Comparison of ENCODE assay signal across 23 mouse cellular contexts in the genomic region with DNA sequence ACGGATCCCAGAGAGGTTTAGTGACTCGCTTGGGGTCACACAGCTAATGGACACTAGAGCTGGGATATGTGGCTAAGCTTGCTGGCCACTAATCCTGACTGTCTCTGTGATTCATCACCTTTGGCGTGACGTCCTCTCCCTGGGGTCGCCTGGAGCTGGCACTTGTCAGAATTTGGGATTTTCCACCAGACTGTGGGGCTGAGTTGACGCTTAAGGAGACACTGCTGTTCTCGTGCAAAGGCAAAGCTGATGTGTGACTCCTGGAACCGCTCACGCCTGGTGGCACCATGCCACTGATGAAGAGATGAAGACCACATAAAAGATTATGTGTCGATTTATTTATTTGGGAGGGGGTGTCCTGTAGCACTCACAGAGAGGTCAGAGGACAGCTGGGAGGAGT. TPM values are rescaled to one million over a fixed set of nuclear protein-coding genes. Genes with fewer than 3 reads are reported as not detected.
DNase-seq lines count a peak whose midpoint lies in the region; ATAC-seq lines count a peak whose summit lies in the region.
"Had no signal": no experiment of that assay in that cellular context is flagged by ENCODE, and none has a peak within 500 bp of the region (broad histone marks: within the 10 kb centered on the region; RNA-seq: fewer than 3 reads in every experiment).

No protein-coding gene starts in this region.

- no peaks in the 10 kb centered on the region for H3K36me3 ChIP-seq in midbrain, embryonic 10.5 days
- H3K36me3 ChIP-seq in midbrain, embryonic 14.5 days (ENCODE audit: control insufficient read depth, insufficient read depth, low read length) = no peaks in the 10 kb centered on the region
- H3K36me3 ChIP-seq in forebrain, embryonic 10.5 days (replicated peaks) = no peaks in the 10 kb centered on the region
- H3K36me3 ChIP-seq: heart, embryonic 10.5 days; hindbrain, embryonic 10.5 days; intestine, embryonic 15.5 days; limb, embryonic 10.5 days; liver, embryonic 15.5 days had no signal

- peak; percentile 59 for DNase-seq in gastrocnemius, adult 18-20 months (ENCODE audit: low spot score)
- DNase-seq in gastrocnemius, postnatal 4 days (ENCODE audit: low spot score in 2 of 2) = no peak
- DNase-seq in midbrain, embryonic 10.5 days (ENCODE audit: low spot score) = no peak
- no peak for DNase-seq in midbrain, embryonic 14.5 days
- DNase-seq in gastrocnemius, postnatal 14 days = peak; percentile 32
- DNase-seq in forebrain, embryonic 10.5 days (ENCODE audit: extremely low spot score, low spot score) = no peak
- DNase-seq: adrenal gland, postnatal 25 days; cerebellum, adult 11 months; kidney, postnatal 14 days; liver; right cerebral cortex, postnatal 25 days had no signal

- H3K9ac ChIP-seq in midbrain, embryonic 14.5 days (replicated peaks; ENCODE audit: low read length) = no peak overlapping the region
- H3K9ac ChIP-seq: forebrain, postnatal 0 days; intestine, embryonic 15.5 days; liver, embryonic 15.5 days; neural tube, embryonic 13.5 days had no signal

- 0 out of 2 replicates have a peak overlapping the region, but pooled peaks have one; percentile 35 for H3K27ac ChIP-seq in midbrain, embryonic 10.5 days (replicated peaks)
- H3K27ac ChIP-seq in midbrain, embryonic 14.5 days (replicated peaks; ENCODE audit: low read depth, low read length) = no peak overlapping the region
- H3K27ac ChIP-seq in forebrain, embryonic 10.5 days = no peak overlapping the region
- H3K27ac ChIP-seq: heart, embryonic 10.5 days; intestine, embryonic 15.5 days; limb, embryonic 10.5 days; liver, embryonic 15.5 days; neural tube, embryonic 13.5 days had no signal

- no peak for ATAC-seq in midbrain, embryonic 14.5 days (ENCODE audit: low FRiP score, low TSS enrichment)
- ATAC-seq in granulocyte monocyte progenitor cell, adult 5-6 weeks (replicated peaks; ENCODE audit: poor library complexity, severe bottlenecking) = no peak
- ATAC-seq: forebrain, postnatal 0 days; hindbrain, embryonic 16.5 days; intestine, embryonic 15.5 days; midbrain, embryonic 16.5 days had no signal

- H3K4me3 ChIP-seq in midbrain, embryonic 10.5 days = no peak overlapping the region
- no peak overlapping the region for H3K4me3 ChIP-seq in midbrain, embryonic 14.5 days (replicated peaks; ENCODE audit: low read depth, low read length)
- H3K4me3 ChIP-seq in forebrain, embryonic 10.5 days = no peak overlapping the region
- H3K4me3 ChIP-seq: heart, embryonic 10.5 days; hindbrain, embryonic 10.5 days; intestine, embryonic 15.5 days; limb, embryonic 10.5 days; liver, embryonic 15.5 days; megakaryocyte, embryonic 14.5 days; myocyte; neural tube, embryonic 13.5 days had no signal

- H3K4me2 ChIP-seq in midbrain, embryonic 14.5 days (ENCODE audit: low read length) = no peak overlapping the region
- H3K4me2 ChIP-seq: liver, embryonic 15.5 days; neural tube, embryonic 13.5 days had no signal

- H3K9me3 ChIP-seq in midbrain, embryonic 10.5 days (replicated peaks) = no peaks in the 10 kb centered on the region
- no peaks in the 10 kb centered on the region for H3K9me3 ChIP-seq in midbrain, embryonic 14.5 days (ENCODE audit: control insufficient read depth, low read length)
- H3K9me3 ChIP-seq in forebrain, embryonic 10.5 days = no peaks in the 10 kb centered on the region
- H3K9me3 ChIP-seq: heart, embryonic 10.5 days; hindbrain, embryonic 10.5 days; intestine, embryonic 15.5 days; limb, embryonic 10.5 days; liver, embryonic 15.5 days; megakaryocyte, embryonic 14.5 days; neural tube, embryonic 13.5 days had no signal

- WGBS in midbrain, embryonic 10.5 days = 78% methylated on average over 10 of the region's 10 CpGs
- 83% methylated on average over 10 of the region's 10 CpGs for WGBS in midbrain, embryonic 14.5 days
- WGBS in forebrain, embryonic 10.5 days = 83% methylated on average over 10 of the region's 10 CpGs

- intact Hi-C loops in gastrocnemius, postnatal 14 days (cut with DNase I; ENCODE audit: low total_unique reads) = loop anchor here (5.0 to 10.0 kb wide), 2 partner anchors 77 to 275 kb away; no protein-coding TSS in a partner anchor

- H3K27me3 ChIP-seq in midbrain, embryonic 10.5 days (ENCODE audit: low read depth, poor library complexity, severe bottlenecking) = no peaks in the 10 kb centered on the region
- H3K27me3 ChIP-seq in midbrain, embryonic 14.5 days (ENCODE audit: control insufficient read depth, insufficient read depth, low read length) = no peaks in the 10 kb centered on the region
- no peaks in the 10 kb centered on the region for H3K27me3 ChIP-seq in forebrain, embryonic 10.5 days (ENCODE audit: poor library complexity, severe bottlenecking)
- H3K27me3 ChIP-seq: intestine, embryonic 15.5 days; liver, embryonic 15.5 days; neural tube, embryonic 13.5 days had no signal

- H3K4me1 ChIP-seq in midbrain, embryonic 10.5 days = peaks cover 20% of the 10 kb centered on the region
- peaks cover 10% of the 10 kb centered on the region; the same call in 1 of the 2 replicates for H3K4me1 ChIP-seq in midbrain, embryonic 14.5 days (ENCODE audit: control insufficient read depth, insufficient read depth, low read length)
- H3K4me1 ChIP-seq in forebrain, embryonic 10.5 days = peaks cover 16% of the 10 kb centered on the region

RNA-seq across cellular contexts. Expression of gene Hmcn2, which starts 14.2 kb away (rescaled TPM):
- 10 to 100 TPM; 25.9 to 30.7 TPM for total RNA-seq in gastrocnemius, adult 18-20 months (2021)
- 10 to 100 TPM; 45.3 to 47.6 TPM for total RNA-seq in gastrocnemius, postnatal 4 days (2021)
- polyA plus RNA-seq in midbrain, embryonic 10.5 days (2016; fragmentation: Nextera tagmentation; extraction: Ambion mirVana) = 0.06 TPM in 1 of 2 replicates, not detected in the other
- polyA plus RNA-seq in midbrain, embryonic 14.5 days (2014; fragmentation: Nextera tagmentation; extraction: Ambion mirVana) = 0.08 and 0.22 TPM in 2 replicates
- 10 to 100 TPM; 44.0 to 45.2 TPM for total RNA-seq in gastrocnemius, postnatal 14 days (2021)
- total RNA-seq in granulocyte monocyte progenitor cell, adult 5-6 weeks (2014; fragmentation: Nextera tagmentation) = 0.09 TPM in 1 of 2 replicates, not detected in the other
- total RNA-seq in granulocyte monocyte progenitor cell, adult 5-6 weeks (2017) = 0.15 TPM in 1 of 2 replicates, not detected in the other
- polyA plus RNA-seq in forebrain, embryonic 10.5 days (2016; fragmentation: Nextera tagmentation; extraction: Ambion mirVana) = 0.22 TPM in 1 of 2 replicates, not detected in the other
- polyA plus RNA-seq: hindbrain, embryonic 10.5 days had no signal

RNA-seq across cellular contexts. Expression of gene Ncs1, which starts 54.4 kb away (rescaled TPM):
- total RNA-seq in gastrocnemius, adult 18-20 months (2021) = 1 to 10 TPM; 4.5 to 5.5 TPM
- total RNA-seq in gastrocnemius, postnatal 4 days (2021) = 10 to 100 TPM; 28.9 to 34.5 TPM
- polyA plus RNA-seq in midbrain, embryonic 10.5 days (2016; fragmentation: Nextera tagmentation; extraction: Ambion mirVana) = 48.6 and 66.5 TPM in 2 replicates
- 167 and 185 TPM in 2 replicates for polyA plus RNA-seq in midbrain, embryonic 14.5 days (2014; fragmentation: Nextera tagmentation; extraction: Ambion mirVana)
- 10 to 100 TPM in 1 of 2 experiments, 1 to 10 TPM in 1; 6.1 to 12.0 TPM for total RNA-seq in gastrocnemius, postnatal 14 days (2021)
- total RNA-seq in granulocyte monocyte progenitor cell, adult 5-6 weeks (2014; fragmentation: Nextera tagmentation) = 2.1 and 4.6 TPM in 2 replicates
- total RNA-seq in granulocyte monocyte progenitor cell, adult 5-6 weeks (2017) = 2.5 and 3.2 TPM in 2 replicates
- 43.3 and 47.8 TPM in 2 replicates for polyA plus RNA-seq in forebrain, embryonic 10.5 days (2016; fragmentation: Nextera tagmentation; extraction: Ambion mirVana)

Comparison
In these comparisons a context has a peak if more than half of its experiments do, and no peak if none do; other contexts are left out.
1. DNase-seq: peak in gastrocnemius, adult 18-20 months (single experiment) and gastrocnemius, postnatal 14 days (single experiment); none in gastrocnemius, postnatal 4 days (0 of 2), midbrain, embryonic 10.5 days (single experiment), midbrain, embryonic 14.5 days (single experiment) and forebrain, embryonic 10.5 days (single experiment).
2. RNA of gene Hmcn2, which starts 14.2 kb away (total RNA-seq): 45.3 to 47.6 TPM in gastrocnemius, postnatal 4 days, 44.0 to 45.2 TPM in gastrocnemius, postnatal 14 days and 25.9 to 30.7 TPM in gastrocnemius, adult 18-20 months; 0.09 to 0.15 TPM in granulocyte monocyte progenitor cell, adult 5-6 weeks; every median in the first group is over 10 times any median in the second.